Mouse (Mus musculus): ENCODE results near the gene Kirrel3.
A peak's percentile ranks its signal among the peaks of the same experiment; 100 is the strongest.

Gene Kirrel3

DNA sequence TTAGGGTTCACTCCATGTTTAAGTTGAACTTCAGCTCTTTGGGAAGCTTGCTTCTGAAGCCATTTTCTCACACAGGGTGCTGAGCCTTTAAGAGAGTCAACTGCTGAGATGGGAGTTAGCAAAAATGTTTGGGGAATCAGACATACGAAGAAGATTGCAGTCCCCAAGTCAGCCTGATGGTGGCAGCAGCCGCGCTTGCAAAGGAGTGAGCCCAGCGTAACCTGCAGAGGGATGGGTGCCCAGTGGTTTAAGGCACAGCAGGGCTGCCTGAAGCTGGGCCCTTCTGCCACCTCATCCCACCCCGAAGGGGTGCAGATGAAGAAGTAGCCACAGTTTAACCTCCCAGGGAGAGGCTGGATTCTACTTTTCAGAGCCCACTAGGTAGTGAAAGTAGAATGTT, 13.0 kb downstream of the Kirrel3 start:
- peak; percentile 58 for DNase-seq (ENCODE audit: extremely low read depth, insufficient read length, low spot score)

DNA sequence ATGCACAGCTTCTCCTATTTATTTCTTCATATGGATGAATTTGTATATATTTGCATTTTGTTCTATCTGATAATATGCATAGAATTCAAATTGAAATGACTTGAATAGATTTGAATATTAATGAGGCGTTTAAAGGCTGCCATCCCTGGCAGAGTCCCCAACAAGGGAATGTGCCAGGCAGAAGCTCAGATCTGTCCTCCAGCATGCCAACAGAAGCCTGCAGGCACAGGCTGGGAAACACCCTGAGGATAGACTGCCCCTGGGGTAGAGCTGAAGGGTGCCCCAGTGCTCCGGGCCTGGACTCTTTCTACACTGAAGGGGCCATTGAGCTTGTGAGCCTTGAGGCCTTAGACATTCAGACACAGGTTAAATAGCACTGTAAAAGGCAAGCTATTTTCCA, 21.5 kb downstream of the Kirrel3 start:
- no peak for DNase-seq (ENCODE audit: extremely low read depth, insufficient read length, low spot score)

DNA sequence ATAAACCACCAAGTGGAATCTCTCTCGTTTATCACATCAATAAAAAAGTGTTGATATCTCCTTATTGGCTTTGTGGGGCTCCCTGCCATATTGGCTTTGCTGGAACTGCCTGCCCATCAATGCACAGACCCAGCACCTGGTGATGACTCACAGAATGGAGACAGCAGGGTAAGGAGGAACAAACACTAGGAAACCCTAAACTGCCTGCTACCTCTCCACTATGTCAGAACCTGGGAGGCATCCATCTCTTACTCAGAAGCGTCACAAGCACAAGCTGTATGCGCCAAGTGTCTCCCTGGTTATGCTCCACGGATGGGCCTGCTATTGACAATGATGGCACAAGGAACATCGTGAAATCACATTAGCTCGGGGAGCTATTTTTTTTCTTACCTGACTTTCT, 33.2 kb downstream of the Kirrel3 start:
- DNase-seq (ENCODE audit: extremely low read depth, insufficient read length, low spot score), result no peak

DNA sequence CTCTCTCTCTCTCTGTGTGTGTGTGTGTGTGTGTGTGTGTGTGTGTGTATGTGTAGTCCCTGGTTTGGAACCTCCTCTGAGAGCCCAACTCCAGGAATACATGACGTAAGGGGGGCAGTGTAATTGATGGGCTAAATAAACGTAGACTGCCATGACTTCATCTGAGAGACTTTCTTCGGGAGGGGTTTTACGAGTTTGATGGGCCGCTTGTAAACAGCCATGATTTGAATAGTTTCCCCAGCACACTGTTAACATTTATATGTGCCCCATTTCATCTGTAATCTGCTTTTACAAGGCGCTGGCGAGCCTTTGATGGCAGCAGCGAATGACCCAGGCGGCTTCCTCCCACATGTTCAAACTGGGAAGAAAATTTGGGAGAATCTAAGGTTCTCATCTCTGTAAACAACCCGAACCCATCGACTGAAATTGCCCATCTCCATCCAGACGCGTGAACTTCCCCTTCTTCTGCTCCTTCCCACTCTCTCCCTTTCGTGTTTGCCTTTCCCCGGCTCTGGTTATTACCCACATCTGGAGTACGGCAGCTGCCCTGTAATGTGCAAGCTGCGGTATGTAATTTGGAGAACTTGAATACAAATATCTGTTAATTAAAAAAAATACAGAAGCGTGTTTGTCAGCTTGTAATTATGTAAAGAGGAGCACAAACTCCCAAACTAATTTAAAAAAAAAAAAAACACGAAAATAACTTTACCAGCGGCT, 34.7 kb downstream of the Kirrel3 start:
- DNase-seq (ENCODE audit: extremely low read depth, insufficient read length, low spot score), result no peak

DNA sequence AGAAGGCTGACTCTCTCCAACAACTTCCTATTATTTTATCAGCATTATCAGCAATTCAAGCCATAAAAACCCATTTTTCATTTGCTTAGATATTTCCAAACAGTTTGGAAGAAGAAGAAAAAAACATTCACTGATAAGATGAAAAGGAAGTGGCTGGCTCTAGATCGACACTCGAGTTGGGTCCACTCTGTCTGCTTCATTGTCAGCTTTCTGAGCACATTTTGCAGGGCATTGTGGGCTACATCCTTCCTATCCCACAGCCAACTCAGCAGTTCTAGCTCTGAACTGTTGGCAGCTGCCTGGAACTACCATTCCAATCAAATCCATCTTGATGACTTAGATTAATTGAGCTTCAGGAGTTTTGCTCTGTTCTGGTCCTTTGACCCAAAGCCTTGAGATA, 40.0 kb downstream of the Kirrel3 start:
- no peak for DNase-seq (ENCODE audit: extremely low read depth, insufficient read length, low spot score)

DNA sequence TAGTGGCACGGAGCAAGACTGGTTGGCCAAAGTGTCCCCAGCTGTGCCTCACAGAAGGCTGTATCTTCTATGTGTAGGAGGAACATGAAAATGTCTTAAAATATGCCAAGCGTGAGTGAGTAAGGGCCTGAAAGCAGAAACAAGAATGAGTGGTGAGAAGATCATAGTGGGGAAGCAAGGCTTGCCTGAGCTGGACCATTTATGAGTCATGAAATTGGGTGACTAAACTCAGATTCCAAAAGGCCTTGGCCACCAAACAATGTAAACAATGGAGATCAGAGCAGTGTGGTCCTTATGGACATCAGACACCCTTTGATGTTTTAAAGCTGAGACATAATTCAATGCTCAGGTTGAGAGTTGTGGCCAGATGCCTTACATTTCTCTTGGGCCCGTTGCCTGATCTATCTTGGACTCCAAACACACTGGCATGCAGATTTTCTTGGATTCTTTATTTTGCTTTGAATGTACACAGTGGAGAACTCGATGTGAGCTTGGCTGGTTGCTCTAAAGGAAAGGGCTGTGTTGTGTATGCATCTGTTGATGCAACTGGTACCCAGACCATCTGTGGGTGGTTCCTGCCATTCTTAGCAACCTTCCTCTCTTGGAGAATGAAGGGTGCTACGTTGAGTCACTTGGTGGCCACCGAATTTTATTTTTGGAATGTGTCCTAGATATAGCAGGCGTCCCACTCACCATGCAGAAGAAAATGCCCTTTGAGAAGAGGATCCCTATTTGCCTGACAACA, 53.1 kb downstream of the Kirrel3 start:
- peak; percentile 35 for DNase-seq (ENCODE audit: extremely low read depth, insufficient read length, low spot score)

DNA sequence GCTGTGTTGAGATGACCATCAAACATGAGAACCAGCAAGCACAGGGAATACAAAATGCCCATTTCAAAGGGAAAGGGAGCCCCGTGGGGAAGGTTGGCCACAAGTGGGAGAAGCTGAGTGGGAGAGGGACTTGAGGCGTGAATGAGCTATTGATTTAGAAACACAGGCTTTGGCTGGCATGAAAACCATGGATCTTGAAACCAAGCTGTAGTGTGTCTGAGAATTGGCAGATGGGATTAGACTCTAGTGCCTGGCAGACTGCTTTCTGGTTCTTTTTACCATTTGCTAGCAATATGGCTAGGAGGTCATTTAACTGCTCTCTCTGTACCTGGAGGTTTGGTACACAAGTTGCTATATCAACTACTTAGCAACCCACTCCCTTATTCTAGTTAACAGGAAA, 56.2 kb downstream of the Kirrel3 start:
- DNase-seq (ENCODE audit: extremely low read depth, insufficient read length, low spot score), result no peak

DNA sequence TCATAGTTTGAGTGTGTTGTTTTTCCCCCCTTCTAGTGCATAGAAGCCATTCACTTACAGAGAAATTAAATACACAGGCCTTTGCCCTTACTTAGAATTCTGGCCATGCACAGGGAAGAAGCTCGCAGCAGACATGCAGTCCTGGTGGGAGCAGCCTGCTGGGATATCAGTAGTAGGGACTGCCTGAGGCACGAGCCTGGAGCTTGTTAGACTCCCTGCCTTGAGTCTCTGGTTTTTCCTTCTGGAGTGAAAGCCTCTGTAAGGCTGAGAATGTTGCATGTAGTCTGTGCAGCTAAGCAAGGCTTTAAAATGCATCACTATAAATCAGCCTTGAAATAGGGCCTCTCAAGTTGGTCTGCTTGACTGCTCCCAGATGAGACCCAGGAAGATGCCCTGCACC, 70.0 kb downstream of the Kirrel3 start:
- no peak for DNase-seq (ENCODE audit: extremely low read depth, insufficient read length, low spot score)

DNA sequence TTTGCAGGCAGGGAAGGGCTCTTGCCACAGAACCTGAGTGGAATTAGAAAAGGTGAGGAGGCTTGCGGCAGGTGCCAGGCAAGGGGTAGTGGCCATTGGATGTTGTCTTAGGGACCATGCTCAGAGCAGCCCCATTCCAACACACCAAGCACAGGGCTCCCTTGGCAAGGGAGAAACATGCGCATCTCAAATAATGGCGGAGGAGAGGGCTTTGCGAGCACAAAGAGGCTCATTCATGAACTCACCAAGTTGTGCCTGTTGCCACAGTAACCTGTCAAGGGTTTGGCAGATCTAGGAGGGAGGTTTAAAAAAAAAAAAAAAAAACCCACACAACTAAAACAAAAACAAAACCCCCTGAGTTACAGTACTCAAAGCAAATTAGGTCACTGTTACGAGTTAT, 72.2 kb downstream of the Kirrel3 start:
- no peak for DNase-seq (ENCODE audit: extremely low read depth, insufficient read length, low spot score)

DNA sequence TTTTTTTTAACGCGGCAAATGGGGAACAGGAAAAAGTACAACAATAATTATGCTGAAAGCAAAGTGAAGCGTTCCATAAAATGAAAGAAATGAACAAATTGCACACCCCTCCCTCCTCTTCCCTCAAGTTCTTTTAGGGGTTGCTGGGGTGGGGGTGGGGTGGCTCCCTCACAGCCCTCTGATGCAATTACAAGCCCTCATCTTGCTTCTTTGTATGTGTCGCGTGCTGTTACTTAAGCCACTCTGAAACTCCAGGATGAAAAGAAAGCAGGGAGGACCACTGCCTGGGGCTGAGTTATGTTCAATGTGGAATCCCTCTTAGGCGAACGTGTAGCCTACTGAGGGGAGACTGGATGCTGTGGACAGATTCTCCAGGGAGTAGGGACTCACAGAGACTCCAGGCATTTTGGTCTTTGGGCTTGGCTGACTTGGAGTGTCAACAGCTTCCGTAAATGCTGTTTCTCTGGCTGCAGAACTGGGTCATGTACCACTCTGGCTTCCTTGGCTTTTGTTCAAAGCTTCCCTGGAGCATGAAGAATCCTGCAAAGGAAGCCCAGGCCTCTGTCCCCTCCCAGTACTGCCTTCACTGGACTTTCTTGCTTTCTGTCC, 72.7 kb downstream of the Kirrel3 start:
- no peak for DNase-seq (ENCODE audit: extremely low read depth, insufficient read length, low spot score)

DNA sequence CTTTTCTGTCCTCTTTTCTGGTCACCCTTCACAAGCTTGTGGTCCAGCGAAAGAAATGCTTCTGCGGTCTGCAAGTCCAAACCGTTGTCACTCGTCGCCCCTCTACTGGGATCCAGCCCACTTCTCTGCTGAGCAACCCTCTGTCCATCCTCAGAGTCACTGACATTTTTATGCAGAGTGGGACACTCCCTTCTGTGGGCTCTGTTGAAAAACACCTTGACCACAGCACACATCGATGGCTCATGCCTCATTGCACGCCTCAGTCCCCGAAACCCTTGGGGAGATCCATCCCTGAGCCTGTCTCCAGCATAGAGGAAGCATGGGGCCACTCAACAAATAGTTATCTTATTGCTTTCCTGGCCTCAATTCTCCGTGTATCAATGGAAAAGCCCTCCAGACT, 73.4 kb downstream of the Kirrel3 start:
- DNase-seq (ENCODE audit: extremely low read depth, insufficient read length, low spot score), result no peak

DNA sequence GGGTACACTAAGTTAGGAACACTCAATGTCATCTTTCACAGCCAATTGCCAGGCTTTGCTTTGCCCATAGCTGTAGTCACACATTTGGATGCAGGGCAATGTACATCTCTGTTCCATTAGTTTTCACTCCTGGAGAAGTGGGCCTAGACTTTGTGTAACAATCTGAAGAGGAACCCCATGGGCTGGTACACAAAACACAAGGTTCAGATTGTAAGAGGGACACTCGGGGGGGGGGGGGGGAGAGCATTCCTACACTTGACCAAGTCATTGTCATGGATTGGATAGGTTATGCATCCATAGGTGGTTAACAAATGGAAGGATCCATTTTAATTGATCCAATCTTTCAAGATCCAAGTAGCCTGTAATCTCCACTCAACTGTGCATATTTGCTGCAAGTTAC, 75.6 kb downstream of the Kirrel3 start:
- DNase-seq (ENCODE audit: extremely low read depth, insufficient read length, low spot score), result no peak

DNA sequence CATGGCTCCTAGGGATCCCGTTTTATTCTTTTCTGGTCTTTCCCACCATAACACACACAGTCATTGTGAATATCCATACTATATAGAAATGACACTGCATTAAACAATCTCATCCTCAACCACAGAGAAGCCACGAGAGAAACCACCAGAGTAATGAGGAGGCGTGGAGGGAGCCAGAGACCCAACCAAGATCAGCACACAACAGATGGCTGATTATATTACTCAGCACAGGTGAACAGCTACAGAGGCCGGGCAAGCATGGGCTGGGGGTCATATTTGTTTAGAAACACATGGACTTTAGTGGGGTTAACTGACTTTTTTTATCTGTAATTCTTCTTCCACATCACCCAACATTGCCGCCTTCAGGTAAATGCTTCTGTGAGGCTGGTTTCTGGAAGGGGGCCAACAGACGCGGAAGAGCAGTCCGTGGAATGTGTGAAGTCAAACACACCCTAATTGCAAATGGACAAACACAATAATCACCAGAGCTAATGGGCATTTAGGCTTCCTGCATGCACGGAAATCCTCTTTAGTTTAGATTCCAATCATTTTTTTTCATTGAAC, 76.8 kb downstream of the Kirrel3 start:
- DNase-seq (ENCODE audit: extremely low read depth, insufficient read length, low spot score), result no peak

DNA sequence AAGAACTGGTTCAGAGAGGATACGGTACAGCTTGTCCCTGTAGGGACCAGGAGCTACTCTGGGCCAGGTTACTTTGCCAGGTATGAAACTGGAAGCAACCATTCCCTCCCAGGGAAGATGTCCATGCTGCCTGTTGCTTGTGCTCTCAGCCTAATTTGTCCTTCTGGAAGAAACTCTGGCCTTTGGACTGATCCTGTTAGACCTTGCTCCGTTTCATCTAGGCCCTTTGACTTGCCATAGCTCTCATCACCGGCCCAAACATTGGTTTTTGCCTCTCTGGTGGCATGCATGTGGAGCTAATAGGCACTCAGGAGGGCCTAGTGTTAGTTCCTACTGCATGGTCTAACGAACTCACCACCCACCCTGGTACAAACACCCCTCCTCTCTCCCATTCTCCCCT, 88.2 kb downstream of the Kirrel3 start:
- no peak for DNase-seq (ENCODE audit: extremely low read depth, insufficient read length, low spot score)

DNA sequence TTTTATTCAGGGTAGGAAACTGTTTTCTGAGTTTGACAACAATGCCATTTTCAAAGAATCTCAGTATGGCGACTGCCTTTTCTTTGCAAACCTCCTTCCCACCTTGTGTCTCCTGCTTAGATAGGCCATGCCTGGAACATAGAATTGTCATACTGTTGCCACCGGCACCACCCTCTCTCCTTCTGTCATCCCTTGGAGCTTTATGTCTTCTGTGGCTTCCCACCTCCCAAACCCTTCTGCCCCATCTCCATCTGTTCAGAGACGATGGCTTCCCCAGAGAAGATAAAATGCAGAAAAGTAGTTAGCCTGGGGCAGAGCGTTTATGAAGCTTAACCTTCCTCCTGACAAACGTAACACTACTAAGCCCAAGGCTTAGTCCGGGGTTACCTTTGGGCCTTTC, 88.9 kb downstream of the Kirrel3 start:
- no peak for DNase-seq (ENCODE audit: extremely low read depth, insufficient read length, low spot score)

DNA sequence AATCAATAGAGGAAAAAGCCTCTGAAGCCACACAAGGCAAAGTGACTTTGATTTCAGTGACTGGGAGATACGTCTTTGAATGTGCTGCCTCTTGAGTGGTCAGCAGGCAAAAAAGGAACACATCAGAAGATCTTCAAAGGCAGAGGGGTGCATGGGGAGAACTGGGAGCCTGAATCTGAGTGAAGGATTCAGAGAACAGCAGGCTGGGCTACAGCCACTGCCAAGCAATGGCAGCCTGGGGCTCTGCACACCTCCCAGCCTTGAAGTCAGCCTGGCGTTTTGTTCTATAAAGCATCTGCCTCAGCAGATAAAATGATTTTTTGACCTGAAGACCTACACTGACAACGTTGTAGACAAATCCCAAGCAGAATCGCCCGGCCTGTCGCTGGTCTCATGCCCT, 93.5 kb downstream of the Kirrel3 start:
- no peak for DNase-seq (ENCODE audit: extremely low read depth, insufficient read length, low spot score)

DNA sequence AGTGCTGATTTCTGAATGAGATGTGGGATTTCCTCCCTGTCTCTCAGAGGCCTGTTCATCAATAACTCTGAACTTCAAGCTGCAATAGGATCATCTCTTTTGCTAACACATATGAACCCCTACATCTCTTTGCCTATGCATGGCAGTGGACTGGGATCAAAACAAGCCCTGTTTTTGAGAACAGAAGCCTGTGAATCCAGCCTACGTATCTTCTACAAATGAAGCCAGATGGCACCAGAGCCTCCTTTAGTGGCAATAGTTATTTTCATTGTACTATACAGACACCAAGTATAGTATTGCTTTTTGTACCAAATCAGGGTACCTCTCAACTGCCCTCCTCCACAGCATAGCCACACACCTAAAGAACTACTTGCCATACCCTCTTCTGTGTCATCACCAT, 94.4 kb downstream of the Kirrel3 start:
- DNase-seq (ENCODE audit: extremely low read depth, insufficient read length, low spot score), result no peak

DNA sequence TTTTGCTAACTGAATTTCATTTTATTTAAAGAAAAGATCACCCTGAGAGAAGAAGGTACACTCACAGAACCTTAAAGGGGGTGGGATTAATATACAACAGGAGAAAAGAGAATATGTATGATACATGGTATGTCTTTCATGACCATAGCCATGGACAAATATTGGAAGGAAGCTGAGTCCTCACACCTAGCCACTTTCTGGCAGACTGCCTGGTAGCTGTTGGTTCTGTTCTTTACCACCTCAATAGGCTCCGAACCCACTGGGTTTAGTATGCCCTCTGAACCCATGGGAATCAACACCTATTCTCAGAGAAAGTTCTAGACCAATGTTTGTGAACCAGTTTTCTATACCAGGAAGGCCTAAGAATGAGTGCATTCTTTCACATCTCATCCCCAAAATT, 96.8 kb downstream of the Kirrel3 start:
- no peak for DNase-seq (ENCODE audit: extremely low read depth, insufficient read length, low spot score)

DNA sequence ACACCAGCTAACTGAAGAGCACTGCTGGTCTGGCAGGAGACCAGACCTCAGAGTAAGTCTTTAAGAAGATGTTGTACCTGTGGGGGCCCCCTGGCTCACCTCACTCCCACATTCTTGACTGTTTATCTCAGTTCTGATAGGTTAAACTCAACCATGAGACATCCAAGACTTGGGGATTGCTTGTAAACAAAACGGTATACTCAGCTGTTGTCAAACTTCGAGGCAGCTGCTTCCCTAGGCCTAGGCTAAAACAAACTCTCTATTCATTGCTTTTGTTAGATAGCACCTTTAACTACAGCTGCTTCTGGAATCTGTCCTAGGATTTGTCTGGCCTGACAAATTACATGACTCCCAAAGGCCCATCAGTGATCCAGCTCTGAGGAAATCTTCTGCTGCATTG, 99.8 kb downstream of the Kirrel3 start:
- DNase-seq (ENCODE audit: extremely low read depth, insufficient read length, low spot score), result no peak

DNA sequence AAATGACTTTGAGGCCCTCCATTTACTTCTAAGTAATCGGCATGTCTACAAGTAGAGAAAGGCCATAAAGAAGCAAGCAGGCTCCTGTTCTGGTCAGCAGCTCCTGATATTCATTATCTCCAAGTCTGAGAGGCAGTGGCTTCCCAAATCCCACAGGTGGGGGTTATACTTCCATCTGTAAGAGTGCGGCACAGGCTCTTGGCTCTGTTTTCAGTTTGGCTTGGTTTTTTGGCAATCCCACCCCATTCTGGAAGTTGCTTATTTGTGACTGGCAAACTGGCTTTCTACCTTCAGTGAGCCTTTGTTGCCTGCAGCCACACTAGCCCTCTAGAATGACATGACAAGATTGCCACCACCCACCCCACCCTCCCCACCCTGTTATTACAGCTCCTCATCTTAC, 100.4 kb downstream of the Kirrel3 start:
- DNase-seq (ENCODE audit: extremely low read depth, insufficient read length, low spot score), result no peak

DNA sequence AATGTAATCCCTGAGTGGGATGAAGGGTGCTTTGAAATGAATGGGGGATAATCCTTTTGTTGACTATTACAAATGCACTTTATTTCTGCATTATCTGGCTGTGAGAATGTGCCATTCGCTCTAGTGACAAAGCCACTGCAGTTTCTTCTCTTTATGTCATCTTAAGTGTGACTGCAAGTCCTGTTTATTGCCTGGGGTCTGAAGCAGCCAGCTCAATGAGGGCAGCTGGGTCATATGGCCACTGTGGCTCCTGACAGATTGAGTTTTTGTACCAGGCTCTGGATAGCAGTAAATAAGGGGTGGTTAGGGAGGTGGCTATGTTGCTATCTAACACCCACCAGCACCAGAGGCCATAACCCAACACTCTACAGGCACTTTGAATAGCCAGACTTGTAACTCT, 104.1 kb downstream of the Kirrel3 start:
- DNase-seq (ENCODE audit: extremely low read depth, insufficient read length, low spot score), result no peak

DNA sequence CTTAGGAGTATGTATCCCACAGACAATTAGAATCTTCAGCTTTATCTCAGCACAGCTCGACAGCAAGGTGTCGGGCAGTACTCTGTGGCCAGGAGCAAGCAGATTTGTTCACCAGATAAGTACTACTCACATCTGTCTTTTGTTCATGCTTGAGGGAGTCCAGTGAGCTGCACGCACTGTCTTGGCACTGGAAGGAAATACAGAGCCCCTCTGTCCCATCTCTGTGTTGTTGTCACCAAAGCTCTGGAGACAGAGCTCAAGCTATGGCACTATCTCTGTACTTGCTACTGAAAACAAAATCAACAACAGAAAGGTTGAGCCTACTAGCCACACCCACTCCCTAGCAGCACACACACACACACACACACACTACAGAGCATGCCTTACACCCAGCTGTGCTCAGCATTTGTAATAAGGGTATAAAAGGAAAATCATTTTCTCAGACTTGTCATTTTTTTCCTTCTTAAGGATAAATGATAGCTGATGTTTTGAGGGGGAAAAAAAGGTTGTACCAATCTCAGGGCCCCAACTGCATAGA, 106.4 kb downstream of the Kirrel3 start:
- DNase-seq (ENCODE audit: extremely low read depth, insufficient read length, low spot score), result no peak
